ENCODE assay signal across 8 mouse cellular contexts in genomic region chr5:44414441-44414840, GRCm38 (mm10).
DNase-seq lines count a peak whose midpoint lies in the region; ATAC-seq and TF ChIP-seq lines count a peak whose summit lies in the region.

No protein-coding gene starts in this region.

- H3K36me3 ChIP-seq in limb, embryonic 13.5 days = no peaks in the 10 kb centered on the region
- no peaks in the 10 kb centered on the region for H3K36me3 ChIP-seq in limb, embryonic 10.5 days

- H3K9me3 ChIP-seq in limb, embryonic 13.5 days = no peaks in the 10 kb centered on the region
- no peaks in the 10 kb centered on the region for H3K9me3 ChIP-seq in limb, embryonic 10.5 days (replicated peaks)

- H3K27ac ChIP-seq in limb, embryonic 13.5 days = peak overlapping the region; percentile 44; the same call in 1 of the 2 replicates
- H3K27ac ChIP-seq in limb, embryonic 10.5 days = no peak overlapping the region
- peak overlapping the region; percentile 8; the same call in 1 of the 2 replicates for H3K27ac ChIP-seq in cortical plate, adult 2 months (ENCODE audit: insufficient read depth, low read length)

- ATAC-seq in limb, embryonic 13.5 days (ENCODE audit: low FRiP score, low read depth) = peak; percentile 69
- no peak for ATAC-seq in erythroid progenitor cell, adult 5-6 weeks (replicated peaks; ENCODE audit: low FRiP score, poor library complexity, severe bottlenecking)

- DNase-seq in limb, embryonic 10.5 days (ENCODE audit: low spot score) = no peak
- peak; percentile 71 to 81 for DNase-seq in heart, adult 9 months (ENCODE audit: low spot score in 2 of 2)
- peak; percentile 71 to 79 for DNase-seq in layer of hippocampus, postnatal 10 days (ENCODE audit: low spot score in 2 of 2)
- peak; percentile 25 for DNase-seq in ovary, adult 18-20 months (ENCODE audit: low spot score)
- peak; percentile 79 for DNase-seq in urinary bladder, postnatal 14 days (ENCODE audit: low spot score)

- H3K4me3 ChIP-seq in limb, embryonic 13.5 days = no peak overlapping the region
- no peak overlapping the region for H3K4me3 ChIP-seq in limb, embryonic 10.5 days
- H3K4me3 ChIP-seq in cortical plate, adult 2 months (ENCODE audit: insufficient read depth, low read length) = no peak overlapping the region

- no peak overlapping the region for H3K4me2 ChIP-seq in limb, embryonic 13.5 days (replicated peaks)

- WGBS in limb, embryonic 13.5 days = 60% methylated on average over 7 of the region's 7 CpGs
- WGBS in limb, embryonic 10.5 days = 84% methylated on average over 7 of the region's 7 CpGs

- H3K27me3 ChIP-seq in limb, embryonic 13.5 days = no peaks in the 10 kb centered on the region
- H3K27me3 ChIP-seq in limb, embryonic 10.5 days (ENCODE audit: low read depth, poor library complexity, severe bottlenecking) = no peaks in the 10 kb centered on the region

- TF ChIP-seq POLR2A in cortical plate, adult 2 months (IDR thresholded peaks at IDR 0.05; ENCODE audit: extremely low read depth, insufficient read depth, low read length) = no peak

- TF ChIP-seq CTCF in cortical plate, adult 2 months (IDR thresholded peaks at IDR 0.05; ENCODE audit: extremely low read depth, insufficient read depth, low read length) = no peak

- H3K9ac ChIP-seq in limb, embryonic 13.5 days = no peak overlapping the region

- peaks cover 10% of the 10 kb centered on the region; the same call in 1 of the 2 replicates for H3K4me1 ChIP-seq in limb, embryonic 13.5 days
- H3K4me1 ChIP-seq in limb, embryonic 10.5 days = no peaks in the 10 kb centered on the region
- peaks cover 5% of the 10 kb centered on the region for H3K4me1 ChIP-seq in cortical plate, adult 2 months (ENCODE audit: control insufficient read depth, insufficient read depth, low read length)
